Mouse (Mus musculus): Measurements from ENCODE around the gene Kng1. TPM values are rescaled to one million over a fixed set of nuclear protein-coding genes. Genes with fewer than 3 reads are reported as not detected.

The Kng1 gene
- polyA plus RNA-seq, 1 experiment, result not detected

GRCm38 (mm10) chr16:23030673-23031435 is 26.8 kb upstream of the Kng1 start:
- H3K4me2 ChIP-seq (ENCODE audit: low read depth), result no peak overlapping the region
- TF ChIP-seq MAX (IDR thresholded peaks at IDR 0.05; ENCODE audit: low read depth) (no peak), MYOD1 (IDR thresholded peaks at IDR 0.05; ENCODE audit: control insufficient read depth in 1 of 3, insufficient read length in 2 of 3, low read depth in 2 of 3) (no peak), SRF (IDR thresholded peaks at IDR 0.05; ENCODE audit: control insufficient read depth, insufficient read length, low read depth) (no peak), TCF3 (IDR thresholded peaks at IDR 0.05; ENCODE audit: insufficient read length, low read depth) (no peak), MYOG (IDR thresholded peaks at IDR 0.05; ENCODE audit: control insufficient read depth in 1 of 3, insufficient read depth in 1 of 3, insufficient read length in 2 of 3, low read depth in 2 of 3) (no peak), CEBPB (IDR thresholded peaks at IDR 0.05; ENCODE audit: insufficient read depth, poor library complexity, severe bottlenecking) (no peak), USF1 (IDR thresholded peaks at IDR 0.05; ENCODE audit: low read depth) (no peak), TCF12 (IDR thresholded peaks at IDR 0.05; ENCODE audit: insufficient read depth, poor library complexity, severe bottlenecking) (no peak), POLR2AphosphoS2 (IDR thresholded peaks at IDR 0.05; ENCODE audit: insufficient read length, low read depth) (no peak), E2F4 (IDR thresholded peaks at IDR 0.05; ENCODE audit: insufficient read depth) (no peak), POLR2A (IDR thresholded peaks at IDR 0.05; ENCODE audit: insufficient read length, low read depth) (no peak), REST (IDR thresholded peaks at IDR 0.05; ENCODE audit: insufficient read depth, insufficient read length) (no peak)
- H3K4me3 ChIP-seq, result no peak overlapping the region
- no peak overlapping the region for H3ac ChIP-seq (ENCODE audit: control insufficient read depth, insufficient read length)
- no peaks in the 10 kb centered on the region for H3K27me3 ChIP-seq (ENCODE audit: control insufficient read depth, insufficient read depth, insufficient read length)
- H3K79me2 ChIP-seq (ENCODE audit: control insufficient read depth, insufficient read depth), result no peaks in the 10 kb centered on the region
- H3K36me3 ChIP-seq (ENCODE audit: control insufficient read depth, insufficient read depth), result no peaks in the 10 kb centered on the region

GRCm38 (mm10) chr16:23033673-23034072 is 24.0 kb upstream of the Kng1 start:
- Histone ChIP-seq H3K4me2 (ENCODE audit: low read depth) (no peak overlapping the region), H3K36me3 (ENCODE audit: control insufficient read depth, insufficient read depth) (no peaks in the 10 kb centered on the region), H3ac (ENCODE audit: control insufficient read depth, insufficient read length) (no peak overlapping the region), H3K27me3 (ENCODE audit: control insufficient read depth, insufficient read depth, insufficient read length) (no peaks in the 10 kb centered on the region), H3K4me3 (no peak overlapping the region), H3K79me2 (ENCODE audit: control insufficient read depth, insufficient read depth) (no peaks in the 10 kb centered on the region)
- TF ChIP-seq USF1 (IDR thresholded peaks at IDR 0.05; ENCODE audit: low read depth) (no peak), CEBPB (IDR thresholded peaks at IDR 0.05; ENCODE audit: insufficient read depth, poor library complexity, severe bottlenecking) (no peak), POLR2A (IDR thresholded peaks at IDR 0.05; ENCODE audit: insufficient read length, low read depth) (no peak), E2F4 (IDR thresholded peaks at IDR 0.05; ENCODE audit: insufficient read depth) (no peak)

GRCm38 (mm10) chr16:23037744-23038143 is 19.9 kb upstream of the Kng1 start:
- no peaks in the 10 kb centered on the region for H3K27me3 ChIP-seq (ENCODE audit: control insufficient read depth, insufficient read depth, insufficient read length)
- H3K4me2 ChIP-seq (ENCODE audit: low read depth), result no peak overlapping the region
- H3K79me2 ChIP-seq (ENCODE audit: control insufficient read depth, insufficient read depth), result no peaks in the 10 kb centered on the region
- no peak overlapping the region for H3ac ChIP-seq (ENCODE audit: control insufficient read depth, insufficient read length)
- TF ChIP-seq MAX (IDR thresholded peaks at IDR 0.05; ENCODE audit: low read depth), result no peak
- no peak for TF ChIP-seq USF1 (IDR thresholded peaks at IDR 0.05; ENCODE audit: low read depth)
- TF ChIP-seq CEBPB (IDR thresholded peaks at IDR 0.05; ENCODE audit: insufficient read depth, poor library complexity, severe bottlenecking), result no peak
- no peak for TF ChIP-seq POLR2A (IDR thresholded peaks at IDR 0.05; ENCODE audit: insufficient read length, low read depth)
- no peak for TF ChIP-seq TCF3 (IDR thresholded peaks at IDR 0.05; ENCODE audit: insufficient read length, low read depth)
- TF ChIP-seq MYOG (IDR thresholded peaks at IDR 0.05; ENCODE audit: control insufficient read depth in 1 of 3, insufficient read depth in 1 of 3, insufficient read length in 2 of 3, low read depth in 2 of 3), result no peak
- no peak for TF ChIP-seq SRF (IDR thresholded peaks at IDR 0.05; ENCODE audit: control insufficient read depth, insufficient read length, low read depth)
- no peaks in the 10 kb centered on the region for H3K36me3 ChIP-seq (ENCODE audit: control insufficient read depth, insufficient read depth)
- H3K4me3 ChIP-seq, result no peak overlapping the region

GRCm38 (mm10) chr16:23039281-23039680 is 18.4 kb upstream of the Kng1 start:
- H3K36me3 ChIP-seq (ENCODE audit: control insufficient read depth, insufficient read depth), result no peaks in the 10 kb centered on the region
- H3ac ChIP-seq (ENCODE audit: control insufficient read depth, insufficient read length), result no peak overlapping the region
- H3K4me3 ChIP-seq, result no peak overlapping the region
- H3K4me2 ChIP-seq (ENCODE audit: low read depth), result no peak overlapping the region
- H3K79me2 ChIP-seq (ENCODE audit: control insufficient read depth, insufficient read depth), result no peaks in the 10 kb centered on the region
- TF ChIP-seq E2F4 (IDR thresholded peaks at IDR 0.05; ENCODE audit: insufficient read depth) (no peak), MAX (IDR thresholded peaks at IDR 0.05; ENCODE audit: low read depth) (no peak), POLR2A (IDR thresholded peaks at IDR 0.05; ENCODE audit: insufficient read length, low read depth) (no peak), SRF (IDR thresholded peaks at IDR 0.05; ENCODE audit: control insufficient read depth, insufficient read length, low read depth) (no peak), TCF3 (IDR thresholded peaks at IDR 0.05; ENCODE audit: insufficient read length, low read depth) (no peak), POLR2AphosphoS2 (IDR thresholded peaks at IDR 0.05; ENCODE audit: insufficient read length, low read depth) (no peak), REST (IDR thresholded peaks at IDR 0.05; ENCODE audit: insufficient read depth, insufficient read length) (no peak), TCF12 (IDR thresholded peaks at IDR 0.05; ENCODE audit: insufficient read depth, poor library complexity, severe bottlenecking) (no peak), MYOG (IDR thresholded peaks at IDR 0.05; ENCODE audit: control insufficient read depth in 1 of 3, insufficient read depth in 1 of 3, insufficient read length in 2 of 3, low read depth in 2 of 3) (no peak), CEBPB (IDR thresholded peaks at IDR 0.05; ENCODE audit: insufficient read depth, poor library complexity, severe bottlenecking) (no peak), MYOD1 (IDR thresholded peaks at IDR 0.05; ENCODE audit: control insufficient read depth in 1 of 3, insufficient read length in 2 of 3, low read depth in 2 of 3) (no peak), USF1 (IDR thresholded peaks at IDR 0.05; ENCODE audit: low read depth) (no peak)
- H3K27me3 ChIP-seq (ENCODE audit: control insufficient read depth, insufficient read depth, insufficient read length), result peaks cover 6% of the 10 kb centered on the region

DNA sequence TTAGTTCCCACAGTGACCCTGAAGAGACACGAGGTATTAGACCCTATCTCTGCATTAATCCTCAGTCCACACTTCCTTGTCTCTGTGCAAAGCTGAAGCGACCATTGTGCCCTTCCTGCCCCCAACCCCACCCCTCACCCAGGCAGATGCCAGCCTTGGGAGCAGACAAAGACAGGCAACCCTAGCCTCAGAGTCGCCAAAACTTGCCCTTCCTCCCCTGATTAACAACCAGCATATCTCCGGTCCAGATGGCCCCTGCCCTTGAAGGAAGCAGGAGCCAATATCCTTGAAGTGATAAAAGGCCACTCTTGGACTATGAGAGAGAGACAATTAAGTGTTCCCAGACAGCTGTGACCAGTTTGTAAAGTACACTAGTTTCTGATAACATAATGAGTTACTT is 16.8 kb upstream of the Kng1 start:
- Histone ChIP-seq H3K4me3 (no peak overlapping the region), H3K36me3 (ENCODE audit: control insufficient read depth, insufficient read depth) (no peaks in the 10 kb centered on the region), H3K4me2 (ENCODE audit: low read depth) (no peak overlapping the region), H3K79me2 (ENCODE audit: control insufficient read depth, insufficient read depth) (no peaks in the 10 kb centered on the region), H3K27me3 (ENCODE audit: control insufficient read depth, insufficient read depth, insufficient read length) (peaks cover 6% of the 10 kb centered on the region), H3ac (ENCODE audit: control insufficient read depth, insufficient read length) (no peak overlapping the region)
- TF ChIP-seq E2F4 (IDR thresholded peaks at IDR 0.05; ENCODE audit: insufficient read depth), result no peak
- TF ChIP-seq TCF3 (IDR thresholded peaks at IDR 0.05; ENCODE audit: insufficient read length, low read depth), result no peak
- TF ChIP-seq SRF (IDR thresholded peaks at IDR 0.05; ENCODE audit: control insufficient read depth, insufficient read length, low read depth), result no peak
- no peak for TF ChIP-seq MAX (IDR thresholded peaks at IDR 0.05; ENCODE audit: low read depth)
- TF ChIP-seq MYOD1 (IDR thresholded peaks at IDR 0.05; ENCODE audit: control insufficient read depth in 1 of 3, insufficient read length in 2 of 3, low read depth in 2 of 3), result no peak
- TF ChIP-seq REST (IDR thresholded peaks at IDR 0.05; ENCODE audit: insufficient read depth, insufficient read length), result no peak
- no peak for TF ChIP-seq POLR2AphosphoS2 (IDR thresholded peaks at IDR 0.05; ENCODE audit: insufficient read length, low read depth)
- TF ChIP-seq TCF12 (IDR thresholded peaks at IDR 0.05; ENCODE audit: insufficient read depth, poor library complexity, severe bottlenecking), result no peak
- no peak for TF ChIP-seq POLR2A (IDR thresholded peaks at IDR 0.05; ENCODE audit: insufficient read length, low read depth)
- TF ChIP-seq CEBPB (IDR thresholded peaks at IDR 0.05; ENCODE audit: insufficient read depth, poor library complexity, severe bottlenecking), result no peak
- no peak for TF ChIP-seq MYOG (IDR thresholded peaks at IDR 0.05; ENCODE audit: control insufficient read depth in 1 of 3, insufficient read depth in 1 of 3, insufficient read length in 2 of 3, low read depth in 2 of 3)
- no peak for TF ChIP-seq USF1 (IDR thresholded peaks at IDR 0.05; ENCODE audit: low read depth)
